Mouse (Mus musculus) neural tube, embryonic 11.5 days (tissue): ENCODE data around the gene Tff1. TPM values are rescaled to one million over a fixed set of nuclear protein-coding genes. Genes with fewer than 3 reads are reported as not detected.

Source experiments
- ATAC-seq: fragments of 200-750 bp; cut with Nextera tagmentation; 2 replicates; pipeline ENCODE4 v1.8.0; 2017; ENCODE audit warnings: moderate number of reproducible peaks, mild to moderate bottlenecking, moderate TSS enrichment, moderate library complexity; ENCODE audit not compliant: insufficient read depth, low FRiP score, low TSS enrichment
- DNase-seq: peaks from one replicate; pipeline ENCODE4 v3.0.0-alpha.2; 2015; ENCODE audit warnings: low spot score
- H3K27ac ChIP-seq: fragments of 300-500 bp; sonication (generic); 2 replicates; pipeline ENCODE4 v1.5.1; 2014; ENCODE audit warnings: low read depth, mild to moderate bottlenecking, low read length
- H3K27me3 ChIP-seq: fragments of 300-500 bp; sonication (generic); 2 replicates; pipeline ENCODE4 v1.6.1; 2014; ENCODE audit warnings: mild to moderate bottlenecking, low read length, mixed read lengths; ENCODE audit not compliant: control insufficient read depth, insufficient read depth
- H3K36me3 ChIP-seq: fragments of 300-500 bp; sonication (generic); 2 replicates; pipeline ENCODE4 v1.6.1; 2014; ENCODE audit warnings: mild to moderate bottlenecking, low read length, moderate library complexity, mixed read lengths; ENCODE audit not compliant: control insufficient read depth, insufficient read depth
- H3K4me1 ChIP-seq: fragments of 300-500 bp; sonication (generic); 2 replicates; pipeline ENCODE4 v1.6.1; 2014; ENCODE audit warnings: low read length, mixed read lengths; ENCODE audit not compliant: control insufficient read depth, insufficient read depth
- H3K4me2 ChIP-seq: fragments of 300-500 bp; sonication (generic); 2 replicates; pipeline ENCODE4 v1.6.1; 2014; ENCODE audit warnings: low read depth, mild to moderate bottlenecking, moderate library complexity
- H3K4me3 ChIP-seq: fragments of 300-500 bp; sonication (generic); 2 replicates; pipeline ENCODE4 v1.5.1; 2014; ENCODE audit warnings: low read depth, low read length
- H3K9ac ChIP-seq: fragments of 300-500 bp; sonication (generic); 2 replicates; pipeline ENCODE4 v1.6.1; 2014; ENCODE audit warnings: mild to moderate bottlenecking, low read length
- H3K9me3 ChIP-seq: fragments of 300-500 bp; sonication (generic); 2 replicates; pipeline ENCODE4 v1.6.1; 2016; ENCODE audit warnings: low read length; ENCODE audit not compliant: control insufficient read depth
- WGBS: fragments of 180-500 bp; shearing (Covaris S2); extraction: QIAGEN DNeasy Blood & Tissue Kit; methylation state at CpG from one replicate; pipeline ENCODE4 v1.1.7; 2014; 5-methylcytosine and 5-hydroxymethylcytosine counted together
- polyA plus RNA-seq: library from polyadenylated mRNA; unstranded; fragments of >200 nt; fragmentation: Nextera tagmentation; extraction: Ambion mirVana; gene quantifications from 2 replicates; pipeline ENCODE4 v1.2.1, GENCODE M21; 2014

Gene Tff1
- polyA plus RNA-seq, 1 experiment from 2014 or later = not detected

DNA sequence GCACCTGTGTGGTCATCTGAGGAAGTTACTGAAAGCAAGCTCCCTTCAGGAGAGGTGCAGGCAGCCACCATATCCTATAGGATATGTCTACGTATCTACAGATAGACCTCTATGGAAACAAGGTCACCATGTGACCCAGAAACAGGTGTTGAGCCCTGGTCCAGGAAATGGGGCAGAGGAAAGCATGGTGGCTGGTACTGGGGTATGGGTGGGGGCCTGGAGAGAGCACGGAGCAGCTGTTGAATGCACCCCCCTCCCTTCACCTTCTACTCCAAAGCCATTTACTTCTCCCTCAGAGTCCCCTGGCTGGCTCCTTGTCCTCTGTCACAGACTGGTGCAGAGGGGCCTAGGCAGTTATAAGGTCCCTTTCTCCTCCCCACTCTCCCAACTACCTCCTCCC is 1.3 kb downstream of the Tff1 start:
- H3K4me1 ChIP-seq = no peaks in the 10 kb centered on the region
- no peaks in the 10 kb centered on the region for H3K9me3 ChIP-seq
- no peak overlapping the region for H3K9ac ChIP-seq
- DNase-seq (no peak), ATAC-seq (no peak)
- H3K4me3 ChIP-seq = no peak overlapping the region
- H3K4me2 ChIP-seq = no peak overlapping the region
- H3K27me3 ChIP-seq = no peaks in the 10 kb centered on the region
- H3K36me3 ChIP-seq = no peaks in the 10 kb centered on the region
- no peak overlapping the region for H3K27ac ChIP-seq
- 92% methylated on average over 2 of the region's 2 CpGs for WGBS

DNA sequence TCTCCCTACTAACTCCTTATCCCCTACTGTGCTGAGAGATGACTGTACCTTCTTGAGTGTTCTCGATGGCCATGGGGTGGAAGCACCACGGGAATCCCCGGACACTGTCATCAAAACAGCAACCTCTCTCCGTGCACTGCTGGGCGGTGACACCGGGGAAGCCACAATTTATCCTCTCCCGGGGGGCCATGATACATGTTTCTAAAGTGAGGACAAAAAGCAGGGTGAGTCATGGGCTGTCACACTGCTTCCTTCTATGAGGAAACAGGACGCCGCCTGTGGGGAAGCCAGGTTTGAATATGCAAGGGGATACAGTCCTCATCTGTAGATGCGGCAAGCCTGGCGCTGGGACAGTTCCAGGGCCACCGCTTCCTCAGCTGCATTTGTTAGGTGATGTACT is 2.5 kb downstream of the Tff1 start:
- Histone ChIP-seq H3K4me2 (no peak overlapping the region), H3K9me3 (no peaks in the 10 kb centered on the region), H3K9ac (no peak overlapping the region), H3K27ac (no peak overlapping the region), H3K4me1 (no peaks in the 10 kb centered on the region), H3K27me3 (no peaks in the 10 kb centered on the region), H3K4me3 (no peak overlapping the region), H3K36me3 (no peaks in the 10 kb centered on the region)
- 91% methylated on average over 12 of the region's 12 CpGs for WGBS
- ATAC-seq = no peak
- DNase-seq = no peak

DNA sequence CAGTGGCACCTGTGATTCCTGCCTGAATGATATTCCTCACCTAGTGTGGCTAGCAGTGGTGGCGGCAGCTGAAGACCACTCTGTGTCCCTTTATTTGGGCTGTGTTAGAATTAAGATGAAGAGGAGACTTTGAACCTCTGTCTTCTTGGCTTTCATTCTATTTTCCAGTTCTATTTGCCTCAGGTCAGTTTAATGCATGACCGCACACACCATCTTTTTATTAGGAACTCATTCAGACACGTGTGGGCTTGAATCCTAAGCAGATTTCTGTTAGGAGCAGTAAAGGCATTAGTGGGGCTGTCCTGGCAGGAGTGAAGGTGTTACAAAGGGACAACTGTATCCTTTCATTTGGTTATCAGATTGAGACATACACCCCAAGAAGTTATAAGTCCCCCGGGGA is 4.8 kb downstream of the Tff1 start:
- no peak for ATAC-seq
- WGBS = 81% methylated on average over 4 of the region's 4 CpGs
- no peaks in the 10 kb centered on the region for H3K36me3 ChIP-seq

DNA sequence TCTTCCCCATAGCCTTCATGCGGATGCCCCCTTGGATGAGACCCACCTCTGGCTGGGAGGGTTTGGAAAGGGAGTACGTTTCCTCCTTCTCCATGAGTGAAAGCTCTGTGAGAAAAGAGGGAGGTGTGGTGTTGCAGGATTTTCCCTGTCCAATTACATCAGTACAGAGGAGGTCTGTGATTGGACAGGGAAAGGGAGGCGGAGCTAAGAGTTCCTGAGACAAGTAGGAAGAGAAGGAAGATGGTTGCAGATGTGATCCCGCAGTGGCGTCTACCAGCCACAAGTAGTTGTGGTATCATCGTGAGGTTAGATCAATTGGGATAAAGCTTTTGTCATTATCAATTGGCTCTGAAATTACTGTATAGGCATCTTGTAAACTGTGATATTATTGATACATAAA is 7.2 kb downstream of the Tff1 start:
- WGBS = 83% methylated on average over 6 of the region's 6 CpGs
- H3K36me3 ChIP-seq = no peaks in the 10 kb centered on the region
- H3K27me3 ChIP-seq = no peaks in the 10 kb centered on the region
- no peak overlapping the region for H3K4me2 ChIP-seq
- no peaks in the 10 kb centered on the region for H3K4me1 ChIP-seq
- no peak overlapping the region for H3K9ac ChIP-seq
- H3K9me3 ChIP-seq = no peaks in the 10 kb centered on the region
- ATAC-seq = no peak
- no peak for DNase-seq
- no peak overlapping the region for H3K27ac ChIP-seq
- H3K4me3 ChIP-seq = no peak overlapping the region

More for the DNA sequence above, 4.8 kb downstream of the Tff1 start:
- H3K9ac ChIP-seq = no peak overlapping the region
- H3K4me1 ChIP-seq = no peaks in the 10 kb centered on the region
- no peaks in the 10 kb centered on the region for H3K27me3 ChIP-seq
- no peak for DNase-seq
- H3K9me3 ChIP-seq = no peaks in the 10 kb centered on the region
- H3K27ac ChIP-seq = no peak overlapping the region
- H3K4me3 ChIP-seq = no peak overlapping the region
- H3K4me2 ChIP-seq = no peak overlapping the region

DNA sequence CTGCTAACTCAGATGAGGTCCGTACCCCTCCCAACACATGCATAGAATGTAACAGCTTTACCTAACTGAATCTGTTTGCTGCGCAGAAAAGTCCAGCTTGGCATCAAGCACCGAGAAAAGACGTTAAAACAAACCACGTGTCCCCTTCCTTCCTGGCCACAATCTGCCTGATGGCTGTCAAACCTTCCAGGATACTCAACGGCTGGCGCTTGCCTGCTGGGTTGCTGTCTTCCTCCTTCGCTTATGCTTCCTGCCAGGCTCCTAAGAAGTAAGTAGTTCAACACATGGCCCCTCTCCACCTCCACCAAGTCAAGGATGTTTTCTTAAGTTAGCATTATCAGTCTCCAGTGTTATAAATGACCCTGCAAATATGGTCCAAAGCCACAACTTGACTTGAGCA is 11.3 kb downstream of the Tff1 start:
- Histone ChIP-seq H3K9me3 (no peaks in the 10 kb centered on the region), H3K4me1 (no peaks in the 10 kb centered on the region), H3K4me2 (no peak overlapping the region), H3K36me3 (no peaks in the 10 kb centered on the region), H3K9ac (no peak overlapping the region), H3K4me3 (no peak overlapping the region), H3K27me3 (no peaks in the 10 kb centered on the region), H3K27ac (no peak overlapping the region)
- ATAC-seq (no peak), DNase-seq (no peak)
- 67% methylated on average over 8 of the region's 8 CpGs for WGBS

DNA sequence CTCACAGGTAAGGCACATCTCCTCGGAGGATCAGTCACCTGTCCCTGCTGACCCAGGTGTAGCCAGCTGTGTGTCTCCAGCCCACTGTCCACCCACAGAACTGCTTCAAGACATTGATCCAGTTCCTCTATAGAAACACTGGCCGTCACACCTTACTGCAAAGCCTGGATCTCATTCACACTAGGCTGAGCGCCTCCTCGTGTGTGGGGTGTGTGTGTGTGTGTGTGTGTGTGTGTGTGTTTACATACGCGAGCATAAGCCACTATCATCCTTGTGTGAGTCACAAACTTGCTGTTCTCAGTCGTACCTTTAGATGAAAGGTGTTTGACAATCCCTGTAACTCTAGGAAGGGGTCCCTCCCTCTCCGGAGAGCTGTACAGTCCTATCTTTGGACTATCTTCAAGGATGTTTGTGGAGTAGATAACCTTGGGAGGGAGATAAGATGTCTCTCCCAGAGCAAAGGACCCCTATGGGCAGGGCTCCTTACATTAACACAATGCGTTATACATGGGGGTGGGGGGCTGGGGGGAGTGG is 12.0 kb downstream of the Tff1 start:
- DNase-seq (no peak), ATAC-seq (no peak)
- Histone ChIP-seq H3K9ac (no peak overlapping the region), H3K36me3 (no peaks in the 10 kb centered on the region), H3K9me3 (no peaks in the 10 kb centered on the region), H3K4me3 (no peak overlapping the region), H3K27ac (no peak overlapping the region), H3K4me2 (no peak overlapping the region), H3K27me3 (no peaks in the 10 kb centered on the region), H3K4me1 (no peaks in the 10 kb centered on the region)
- WGBS = 86% methylated on average over 9 of the region's 9 CpGs

DNA sequence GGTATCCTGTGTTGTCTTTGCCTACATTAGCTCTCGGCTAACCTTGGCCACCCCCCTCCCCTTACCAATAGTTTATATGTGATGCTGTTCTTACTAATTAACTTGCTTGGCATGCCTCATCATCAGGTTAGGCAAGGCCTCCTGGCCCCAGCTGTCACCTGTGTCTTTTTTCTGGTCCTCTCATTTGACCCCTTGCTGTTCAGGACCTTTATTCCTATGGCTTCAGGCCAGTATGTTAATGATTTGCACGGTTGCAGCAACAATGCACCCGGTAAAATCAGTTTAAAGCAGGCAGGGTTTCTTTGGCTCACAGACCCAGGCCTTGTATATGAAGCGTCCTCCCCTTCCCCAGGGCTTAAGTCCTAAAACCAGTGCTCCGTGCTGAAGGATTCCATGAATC is 12.6 kb downstream of the Tff1 start:
- no peaks in the 10 kb centered on the region for H3K9me3 ChIP-seq
- ATAC-seq (no peak), DNase-seq (no peak)
- no peak overlapping the region for H3K4me2 ChIP-seq
- no peaks in the 10 kb centered on the region for H3K4me1 ChIP-seq
- no peaks in the 10 kb centered on the region for H3K36me3 ChIP-seq
- H3K9ac ChIP-seq = no peak overlapping the region
- H3K27me3 ChIP-seq = no peaks in the 10 kb centered on the region
- H3K4me3 ChIP-seq = no peak overlapping the region
- no peak overlapping the region for H3K27ac ChIP-seq
- WGBS = 63% methylated on average over 5 of the region's 5 CpGs

DNA sequence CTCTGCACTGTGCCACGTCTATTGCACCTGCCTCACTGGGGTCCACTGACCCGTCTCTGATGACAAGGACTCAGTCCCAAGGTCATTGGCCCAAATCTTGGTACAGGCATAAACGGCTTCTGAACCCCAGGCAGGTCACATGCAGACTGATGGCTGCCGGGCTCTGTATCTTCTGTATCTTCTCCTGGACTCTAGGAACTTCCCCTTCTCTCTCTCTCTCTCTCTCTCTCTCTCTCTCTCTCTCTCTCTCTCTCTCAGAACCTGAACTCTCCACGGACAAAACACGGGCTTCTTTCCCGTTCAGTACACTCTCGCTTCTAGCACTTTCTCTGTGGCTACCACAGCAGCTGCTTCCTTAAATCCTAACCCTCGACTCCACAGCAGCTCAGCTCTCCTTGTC is 19.1 kb downstream of the Tff1 start:
- no peak for ATAC-seq
- 82% methylated on average over 9 of the region's 9 CpGs for WGBS
- H3K9ac ChIP-seq = no peak overlapping the region
- DNase-seq = no peak
- no peaks in the 10 kb centered on the region for H3K9me3 ChIP-seq
- no peak overlapping the region for H3K4me3 ChIP-seq
- H3K4me2 ChIP-seq = no peak overlapping the region
- H3K27me3 ChIP-seq = no peaks in the 10 kb centered on the region
- no peaks in the 10 kb centered on the region for H3K36me3 ChIP-seq
- H3K4me1 ChIP-seq = no peaks in the 10 kb centered on the region
- no peak overlapping the region for H3K27ac ChIP-seq

DNA sequence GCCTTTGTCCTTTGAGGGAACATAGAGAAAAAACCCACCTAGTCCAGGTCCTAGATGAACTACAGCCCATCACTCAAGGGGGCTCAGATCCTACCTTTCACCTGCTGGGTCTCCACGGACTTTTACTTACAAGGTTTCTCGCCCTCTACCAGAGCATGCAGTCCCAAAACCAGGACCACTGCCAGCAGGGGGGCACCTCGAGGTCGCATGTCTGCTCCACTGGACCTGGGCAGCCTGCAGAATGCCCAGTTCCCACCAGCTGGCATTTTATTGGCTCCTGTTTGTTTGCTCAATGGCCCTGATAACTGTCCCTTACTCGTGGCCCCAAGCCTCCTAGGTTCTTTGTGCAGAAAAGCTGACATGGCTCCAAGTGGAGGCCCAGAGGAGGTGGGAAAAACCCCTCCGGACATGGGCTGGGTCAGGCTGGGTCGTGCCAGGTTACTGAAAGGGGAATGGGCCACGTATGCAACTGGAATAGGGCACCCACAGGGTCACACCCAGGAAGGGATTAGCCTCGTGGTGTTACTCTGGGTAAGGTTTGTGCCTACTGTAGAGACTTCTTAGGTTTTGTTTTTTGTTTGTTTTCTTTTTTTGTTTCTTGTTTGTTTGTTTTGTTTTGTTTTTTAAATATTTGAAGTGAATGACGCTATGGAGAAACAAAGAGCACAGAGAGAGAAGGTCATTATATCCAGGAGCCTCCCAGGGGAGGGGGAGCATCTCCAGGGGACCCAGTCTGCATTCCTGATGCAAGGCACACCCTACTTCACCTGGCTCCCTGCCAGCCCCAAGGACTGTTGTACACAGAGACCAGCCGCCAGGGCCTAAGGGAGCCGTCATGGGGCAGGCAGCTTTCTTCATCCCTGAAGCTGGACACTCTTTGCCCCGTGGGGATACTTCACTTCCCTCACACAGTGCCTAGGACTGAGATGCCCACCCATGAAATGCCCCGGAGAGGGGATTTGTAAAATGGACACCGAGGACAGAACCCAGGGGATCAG is 20.7 kb downstream of the Tff1 start, which contains the start of gene Tff2:
TSS of gene Tff2 (minus strand) at position 243 of the 998 bp plus-strand sequence.
- Histone ChIP-seq H3K27ac (no peak within 1 kb of the TSS), H3K36me3 (no peaks in the 10 kb centered on the region), H3K9me3 (no peaks in the 10 kb centered on the region), H3K4me1 (no peaks in the 10 kb centered on the region), H3K4me3 (no peak within 1 kb of the TSS), H3K4me2 (no peak within 1 kb of the TSS), H3K27me3 (no peaks in the 10 kb centered on the region), H3K9ac (no peak within 1 kb of the TSS)
- WGBS = 73% methylated on average over 15 of the region's 15 CpGs
- no peak for DNase-seq
- ATAC-seq = no peak
